Mouse (Mus musculus) urinary bladder, postnatal 25 days (tissue): ENCODE measurements at regions not wholly inside any gene's neighbourhood (a gene's known extent, or its start where the extent isn't known, plus 50 kb on each side); places are given as distances from the start of the nearest gene placed in this dataset.

ENCODE experiments used
- DNase-seq: peaks from one replicate; pipeline ENCODE4 v3.0.0; 2022; ENCODE audit warnings: low spot score

DNA sequence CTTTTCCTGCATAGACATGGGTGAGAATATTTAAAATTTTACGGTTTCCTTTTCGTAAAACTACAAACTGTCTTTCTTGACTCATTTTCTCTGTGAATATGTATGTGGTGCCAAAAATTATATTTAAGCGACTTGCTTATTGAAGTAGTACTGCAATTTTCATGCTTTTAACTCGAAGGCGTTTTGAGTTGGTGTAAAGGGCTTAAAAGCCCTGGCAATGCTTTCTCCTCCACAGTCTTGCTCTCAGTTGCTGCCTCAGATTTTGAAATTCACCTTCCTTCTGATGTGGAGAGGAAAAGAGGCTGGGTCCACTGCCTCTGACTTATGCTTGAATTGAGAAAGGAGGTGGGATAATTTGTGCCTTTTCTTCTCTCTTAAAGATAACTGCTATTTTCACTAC is 629.6 kb upstream of the Nrsn1 start:
- no peak for DNase-seq

GRCm38 (mm10) chr13:25893150-25893549 is 622.8 kb upstream of the Nrsn1 start:
- DNase-seq: no peak

DNA sequence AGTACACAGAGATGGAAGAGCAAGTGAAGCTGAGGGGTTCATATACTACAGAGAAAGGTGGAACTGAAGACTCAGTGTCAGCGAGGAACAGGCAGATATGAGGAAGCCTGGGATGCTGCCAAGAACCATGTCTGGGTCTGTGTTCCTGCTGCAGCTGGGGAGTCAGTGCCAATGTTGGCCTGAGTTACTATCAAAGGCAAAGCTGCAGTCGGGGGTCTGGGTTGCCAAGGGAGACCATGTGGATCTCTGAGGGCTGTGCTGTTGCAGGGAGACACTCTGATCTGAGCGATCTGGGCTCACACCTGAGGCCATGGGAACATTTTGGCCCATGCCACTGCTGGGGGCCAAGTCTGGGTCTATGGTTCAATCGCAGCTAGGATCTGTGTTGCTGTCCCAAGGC is 612.5 kb upstream of the Nrsn1 start:
- DNase-seq: no peak

GRCm38 (mm10) chr13:25868923-25869322 is 598.6 kb upstream of the Nrsn1 start:
- no peak for DNase-seq

DNA sequence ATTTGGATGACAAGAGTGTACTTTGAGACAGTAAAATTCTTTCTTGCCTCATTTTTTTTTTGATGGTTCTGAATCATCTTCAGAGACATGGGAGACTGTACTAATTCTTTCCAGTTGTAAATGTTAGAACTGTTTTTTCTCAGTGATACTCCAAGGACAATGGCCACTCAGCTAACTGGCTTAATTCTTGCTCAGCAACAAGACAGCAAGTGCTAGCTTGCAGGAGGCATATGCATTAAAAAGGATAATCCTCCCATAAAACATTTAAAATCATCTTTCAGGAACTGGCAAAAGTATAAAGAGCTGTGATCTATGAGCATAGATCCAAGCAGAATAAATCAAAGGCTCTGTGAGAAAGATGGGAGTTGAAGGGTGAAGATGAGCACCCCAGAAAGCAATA is 587.9 kb upstream of the Nrsn1 start:
- no peak for DNase-seq

DNA sequence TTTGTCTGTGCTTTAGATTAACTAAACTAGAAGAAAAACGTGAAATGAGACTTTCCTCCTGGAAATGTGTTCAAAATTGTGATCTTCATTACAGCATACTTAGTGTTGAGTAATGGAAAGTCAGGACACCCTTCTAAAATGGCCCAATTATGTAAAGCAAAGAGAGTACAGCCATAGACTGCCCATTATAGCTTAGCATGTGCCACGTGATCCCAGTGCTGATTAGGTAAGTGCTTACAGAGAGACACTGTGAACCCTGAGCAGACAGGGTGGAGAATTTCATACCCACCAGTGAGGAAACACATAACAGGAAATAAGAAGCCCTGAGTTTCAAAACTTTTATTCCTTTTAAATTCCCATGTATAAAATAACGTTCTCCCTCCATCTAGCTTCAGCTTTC is 587.3 kb upstream of the Nrsn1 start:
- DNase-seq: no peak

DNA sequence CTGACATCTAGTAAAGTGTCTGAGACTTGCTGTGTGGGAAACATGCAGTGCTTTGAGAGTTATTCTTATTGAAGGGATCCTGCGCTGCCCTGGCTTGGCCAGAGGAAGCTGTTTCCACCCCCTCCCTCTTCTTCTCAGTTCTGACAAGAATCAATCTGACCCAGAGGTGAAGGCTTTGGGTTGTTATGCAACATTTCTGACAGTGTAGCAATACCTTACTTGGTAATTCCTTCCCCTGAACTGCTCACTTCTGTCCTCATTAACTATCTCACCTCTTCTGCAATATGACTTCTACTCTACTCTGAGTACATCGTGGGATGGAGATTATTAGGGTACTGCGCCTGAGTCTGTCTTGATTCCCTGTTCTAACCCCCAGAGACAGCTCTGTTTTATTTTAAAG is 586.8 kb upstream of the Nrsn1 start:
- no peak for DNase-seq

DNA sequence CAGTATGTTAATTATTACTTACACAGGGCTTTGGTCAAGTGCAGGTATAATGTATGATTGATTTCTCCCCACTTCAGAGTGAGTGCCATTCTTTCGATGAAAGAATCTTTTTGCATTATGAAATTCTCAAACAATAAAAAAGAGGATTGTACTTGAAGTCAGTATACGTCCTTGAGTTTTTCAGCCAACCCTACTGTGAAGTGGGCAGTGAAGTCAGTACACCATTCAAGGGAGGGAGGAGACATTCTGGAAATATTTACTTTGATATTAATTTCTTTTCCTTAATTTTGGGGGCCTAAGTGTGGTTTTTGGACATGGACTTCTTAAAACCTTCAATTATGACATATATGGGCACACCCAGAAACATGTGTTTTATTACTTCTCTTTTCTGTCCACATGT is 586.2 kb upstream of the Nrsn1 start:
- no peak for DNase-seq

- no peak for DNase-seq
These were observed 577.9 kb upstream of the Nrsn1 start for GRCm38 (mm10) chr13:25848156-25848555.

- no peak for DNase-seq
These were observed 567.9 kb upstream of the Nrsn1 start for GRCm38 (mm10) chr13:25838237-25838636.

GRCm38 (mm10) chr13:25829146-25829924 is 559.0 kb upstream of the Nrsn1 start:
- DNase-seq: no peak

- no peak for DNase-seq
These were observed 538.4 kb upstream of the Nrsn1 start for GRCm38 (mm10) chr13:25808564-25809253.

- DNase-seq: no peak
These were observed 523.0 kb upstream of the Nrsn1 start for GRCm38 (mm10) chr13:25793216-25793803.

GRCm38 (mm10) chr13:25781161-25781560 is 510.9 kb upstream of the Nrsn1 start:
- no peak for DNase-seq

- DNase-seq: no peak
These were observed 507.4 kb upstream of the Nrsn1 start for GRCm38 (mm10) chr13:25777706-25778105.

DNA sequence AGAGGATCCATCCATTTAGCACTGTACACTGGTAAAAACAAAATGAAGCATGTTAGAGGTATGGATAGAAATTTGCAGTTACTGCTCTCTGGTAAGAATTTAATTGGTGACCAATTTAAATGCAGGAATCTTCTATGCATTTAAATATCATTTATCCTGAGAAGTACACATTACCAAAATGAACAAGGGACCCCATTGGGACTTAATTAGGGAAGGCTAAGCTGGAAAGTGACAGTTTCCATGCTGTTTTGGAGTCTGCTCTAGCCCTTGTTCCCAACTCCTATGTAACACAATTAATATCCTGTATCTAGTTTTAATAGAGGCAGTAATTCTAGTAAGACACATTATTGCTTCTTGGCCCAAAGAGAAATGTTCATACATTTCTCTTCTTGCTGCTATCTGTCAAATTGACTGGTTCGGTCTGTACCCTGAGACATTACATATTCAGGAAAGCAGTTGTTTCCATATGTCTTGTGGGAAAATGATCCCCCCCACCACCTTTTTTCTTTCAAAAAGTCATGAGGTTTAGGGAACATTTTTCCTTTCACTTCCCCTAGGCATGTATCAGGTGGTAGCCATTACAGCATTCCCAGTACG is 504.4 kb upstream of the Nrsn1 start:
- DNase-seq: no peak

DNA sequence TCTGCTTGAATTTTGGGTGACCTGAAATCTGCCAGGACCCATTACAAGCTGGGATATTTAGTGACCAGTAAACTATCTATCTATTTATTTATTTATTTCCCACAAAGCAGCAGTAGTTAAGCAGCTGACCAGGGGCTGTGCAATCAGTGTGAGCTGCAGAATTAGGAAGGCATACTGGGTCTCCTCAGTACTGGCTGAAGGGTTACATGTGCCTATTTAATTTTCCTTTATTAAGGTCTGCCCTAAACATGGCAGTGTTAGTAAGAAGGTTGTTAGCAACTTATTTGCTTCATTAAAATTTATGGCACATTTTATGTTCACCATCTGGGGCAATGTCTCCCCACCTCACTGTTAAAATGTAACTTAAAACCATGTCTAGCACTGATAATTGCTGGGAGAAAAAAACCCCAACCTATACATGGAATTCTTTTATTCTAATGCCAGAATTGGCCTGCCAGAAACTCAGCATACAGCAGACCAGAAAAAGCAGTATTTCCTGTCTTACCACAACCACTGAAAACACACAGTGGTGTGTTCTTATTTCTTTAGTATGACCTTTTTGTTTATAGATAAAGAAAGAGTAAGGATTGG is 484.3 kb upstream of the Nrsn1 start:
- DNase-seq: no peak

GRCm38 (mm10) chr13:25751409-25751777 is 481.1 kb upstream of the Nrsn1 start:
- no peak for DNase-seq

DNA sequence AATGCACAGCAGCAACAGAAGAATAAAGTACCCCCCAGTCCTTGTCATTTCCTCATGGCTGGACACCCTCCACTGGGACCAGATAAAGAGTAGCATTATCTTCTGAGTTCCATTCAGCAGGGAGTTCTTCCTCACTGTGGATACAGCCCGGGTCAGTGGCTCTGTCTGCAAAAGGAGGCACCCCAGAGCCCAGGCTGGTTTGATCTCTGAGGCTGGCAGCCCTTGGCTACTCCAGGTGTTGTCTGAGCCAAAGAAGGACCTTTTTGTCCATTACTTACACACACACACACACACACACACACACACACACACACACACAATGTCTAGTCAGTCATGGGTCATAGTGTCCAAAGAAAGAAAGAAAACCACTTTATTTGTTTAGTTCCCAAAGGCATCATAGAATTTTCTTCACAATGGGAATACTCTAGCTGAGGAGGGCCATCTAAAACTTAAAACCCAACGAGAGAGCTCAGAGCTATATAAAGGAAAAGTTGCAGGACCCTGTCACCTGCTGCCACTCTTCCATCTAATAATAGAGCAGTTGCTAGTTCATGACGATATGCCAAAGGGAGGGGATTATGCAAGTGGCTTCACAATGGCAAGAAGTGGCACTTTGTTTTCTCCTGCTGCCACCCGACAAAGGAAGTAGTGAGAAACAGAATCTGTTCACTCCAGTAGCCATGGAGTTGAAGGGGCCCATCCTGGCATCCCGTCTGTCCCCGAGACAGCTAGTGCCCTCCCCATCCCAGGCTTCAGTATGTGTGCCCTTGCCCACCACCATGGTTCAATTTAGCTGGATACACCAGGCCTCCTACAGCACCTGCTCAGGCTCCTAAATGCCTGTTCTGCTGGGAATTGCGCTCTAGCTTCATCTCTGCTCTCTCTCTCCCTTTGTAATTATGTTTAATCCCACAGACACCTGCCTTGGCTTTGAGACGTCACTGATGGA is 480.4 kb upstream of the Nrsn1 start:
- DNase-seq: no peak

- DNase-seq: no peak
These were observed 468.3 kb upstream of the Nrsn1 start for GRCm38 (mm10) chr13:25738601-25739000.

DNA sequence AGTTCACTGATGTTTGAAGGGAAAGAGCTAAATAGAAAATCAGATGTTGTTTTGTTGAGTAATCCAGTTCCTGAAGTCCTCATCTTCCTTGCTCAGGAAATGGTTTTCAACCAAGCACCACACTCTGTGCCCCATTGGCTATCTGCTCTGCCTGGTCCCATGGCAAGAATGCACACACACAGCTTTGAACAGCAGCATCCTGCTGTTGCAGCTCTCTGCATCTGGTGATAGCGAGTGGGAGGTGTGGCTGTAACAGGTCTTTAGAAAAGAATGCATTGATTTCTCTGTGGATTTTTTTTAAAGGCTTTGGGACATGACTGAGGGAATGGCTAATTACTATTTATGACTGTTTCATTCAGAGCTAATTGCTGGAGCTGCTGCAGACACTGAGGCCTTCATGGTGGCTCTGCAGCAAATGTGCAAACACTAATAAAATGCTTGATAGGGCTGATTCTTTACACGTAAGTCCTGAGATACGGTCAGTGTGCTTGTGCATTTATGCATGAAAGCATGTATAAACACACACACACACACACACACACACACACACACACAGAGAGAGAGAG is 459.1 kb upstream of the Nrsn1 start:
- no peak for DNase-seq
